Mouse (Mus musculus): Measurements from ENCODE around the gene Upf2. TPM values are rescaled to one million over a fixed set of nuclear protein-coding genes. Genes with fewer than 3 reads are reported as not detected.
"Not testable (repeated sequence)": the region's sequence is repeated elsewhere in the genome, so short reads cannot be mapped to it uniquely, and the experiment has no call there.

The Upf2 gene
- polyA plus RNA-seq, 1 experiment from 2014 or later = 9.1 TPM

DNA sequence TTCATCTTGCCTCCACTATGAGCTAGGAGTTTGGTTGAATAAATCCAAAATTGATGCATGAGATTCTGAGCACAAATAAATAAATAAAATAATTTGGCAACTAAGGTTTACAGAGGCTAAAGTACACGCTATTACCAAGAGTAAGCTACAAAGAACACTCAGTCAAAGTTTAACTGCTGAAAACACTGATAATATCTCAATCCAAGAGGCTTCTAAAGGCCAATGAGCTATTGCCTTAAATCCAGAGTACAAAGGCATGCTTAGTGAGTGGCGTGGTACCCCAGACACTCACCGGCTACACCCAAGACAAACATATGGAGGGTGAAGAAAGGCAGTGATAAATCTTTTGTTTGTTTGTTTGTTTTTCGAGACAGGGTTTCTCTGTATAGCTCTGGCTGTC, 14.7 kb upstream of the Upf2 start:
- H3K9ac ChIP-seq = no peak overlapping the region
- WGBS = 66% methylated on average over 4 of the region's 4 CpGs
- H3K27me3 ChIP-seq (replicated peaks) = no peaks in the 10 kb centered on the region
- H3K9me3 ChIP-seq = no peaks in the 10 kb centered on the region
- no peaks in the 10 kb centered on the region for H3K4me1 ChIP-seq (replicated peaks)
- H3K36me3 ChIP-seq = no peaks in the 10 kb centered on the region
- H3K4me2 ChIP-seq (replicated peaks) = no peak overlapping the region
- ATAC-seq = peak; percentile 20; the same call in 1 of the 2 replicates
- H3K4me3 ChIP-seq (replicated peaks) = no peak overlapping the region
- H3K27ac ChIP-seq = no peak overlapping the region

DNA sequence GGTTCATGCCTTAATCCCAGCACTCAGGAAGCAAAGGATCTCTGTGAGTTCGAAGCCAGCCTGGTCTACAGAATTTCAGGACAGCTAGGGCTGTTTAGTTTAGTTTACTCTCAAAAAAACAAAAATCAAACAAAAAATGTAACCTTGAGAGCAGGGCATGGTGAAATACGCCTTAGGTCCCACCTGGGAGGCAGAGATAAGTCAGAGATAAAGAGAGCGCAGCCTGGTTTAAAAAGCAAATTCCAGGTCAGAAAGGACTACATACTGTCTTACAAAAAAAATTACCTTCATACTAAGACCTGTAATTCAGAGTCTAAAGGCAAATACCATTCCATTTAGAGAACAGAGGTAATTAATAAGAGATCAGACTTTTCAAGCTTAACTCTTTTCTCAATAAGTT, 11.9 kb upstream of the Upf2 start:
- Histone ChIP-seq H3K36me3 (no peaks in the 10 kb centered on the region), H3K4me3 (replicated peaks) (no peak overlapping the region), H3K9me3 (no peaks in the 10 kb centered on the region), H3K4me2 (replicated peaks) (no peak overlapping the region), H3K27ac (no peak overlapping the region), H3K27me3 (replicated peaks) (no peaks in the 10 kb centered on the region), H3K9ac (no peak overlapping the region), H3K4me1 (replicated peaks) (no peaks in the 10 kb centered on the region)
- ATAC-seq = no peak
- 83% methylated on average over 3 of the region's 3 CpGs for WGBS

DNA sequence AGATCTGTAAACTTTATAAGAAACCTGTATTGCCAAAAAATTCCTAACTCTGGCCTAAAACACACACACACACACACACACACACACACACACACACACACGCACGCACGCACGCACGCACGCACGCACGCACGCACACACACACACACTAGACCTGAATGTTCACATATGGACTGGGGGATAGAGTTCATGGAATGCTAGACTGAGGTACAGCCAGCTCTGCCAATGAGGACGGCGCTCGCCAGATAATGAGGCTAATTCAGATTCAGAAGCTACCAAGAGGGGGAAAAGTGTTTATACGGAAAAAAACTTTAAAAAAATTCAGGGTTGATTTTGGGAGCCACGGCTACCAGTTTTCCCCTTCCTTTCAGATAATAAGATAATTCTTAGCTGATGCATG, 11.4 kb upstream of the Upf2 start:
- Histone ChIP-seq H3K9me3 (no peaks in the 10 kb centered on the region), H3K36me3 (no peaks in the 10 kb centered on the region), H3K4me2 (replicated peaks) (no peak overlapping the region), H3K9ac (no peak overlapping the region), H3K27me3 (replicated peaks) (no peaks in the 10 kb centered on the region), H3K27ac (no peak overlapping the region), H3K4me3 (replicated peaks) (no peak overlapping the region), H3K4me1 (replicated peaks) (no peaks in the 10 kb centered on the region)
- ATAC-seq = no peak
- WGBS = 86% methylated on average over 14 of the region's 14 CpGs

DNA sequence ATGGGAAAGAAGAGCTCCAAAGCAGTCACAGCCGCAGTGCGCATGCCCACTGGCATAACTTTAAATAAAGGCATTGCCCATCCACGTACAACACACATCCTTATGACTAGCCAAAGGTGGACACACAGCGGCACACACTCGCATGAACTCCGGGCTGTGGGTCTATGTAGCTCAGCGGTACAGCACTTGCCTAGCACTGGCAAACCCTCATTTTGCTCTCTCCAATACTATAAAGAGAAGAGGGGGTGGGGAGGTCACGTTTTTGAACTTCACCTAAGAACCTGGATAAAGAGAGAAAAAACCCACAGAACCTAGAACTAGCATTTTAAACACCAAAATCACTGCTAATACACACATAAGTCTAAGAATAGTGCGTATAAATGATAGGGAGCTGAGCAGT, 10.3 kb upstream of the Upf2 start:
- H3K27ac ChIP-seq = no peak overlapping the region
- no peaks in the 10 kb centered on the region for H3K27me3 ChIP-seq (replicated peaks)
- no peak overlapping the region for H3K4me2 ChIP-seq (replicated peaks)
- H3K4me1 ChIP-seq (replicated peaks) = no peaks in the 10 kb centered on the region
- no peak overlapping the region for H3K9ac ChIP-seq
- no peak for ATAC-seq
- WGBS = 91% methylated on average over 9 of the region's 9 CpGs
- no peaks in the 10 kb centered on the region for H3K9me3 ChIP-seq
- no peak overlapping the region for H3K4me3 ChIP-seq (replicated peaks)
- no peaks in the 10 kb centered on the region for H3K36me3 ChIP-seq

DNA sequence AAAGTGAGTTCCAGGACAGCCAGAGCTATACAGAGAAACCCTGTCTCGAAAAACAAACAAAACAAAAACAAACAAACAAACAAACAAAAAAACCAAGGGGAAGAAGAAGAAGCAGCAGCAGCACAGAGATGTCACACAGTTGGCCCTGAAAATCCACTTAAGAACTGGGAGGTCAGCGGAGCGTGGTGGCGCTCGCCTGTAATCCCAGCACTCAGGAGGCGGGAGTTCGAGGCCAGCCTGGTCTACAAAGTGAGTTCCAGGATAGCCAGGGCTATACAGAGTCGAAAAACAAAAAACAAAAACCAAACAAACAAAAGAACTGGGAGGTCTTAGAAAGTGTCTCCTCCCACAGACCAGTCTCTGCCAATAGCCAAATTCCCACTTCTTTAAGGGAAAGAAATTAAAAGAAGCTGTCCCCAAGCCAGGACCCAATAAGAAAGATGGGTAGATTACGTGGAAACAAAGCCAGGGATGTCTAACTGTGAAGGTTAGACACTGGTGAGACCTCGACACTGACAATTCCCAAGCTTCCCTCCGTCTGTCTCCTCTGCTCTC, 9.3 kb upstream of the Upf2 start:
- no peak; the same call in 1 of the 2 replicates for ATAC-seq
- 62% methylated on average over 11 of the region's 11 CpGs for WGBS
- peak overlapping the region; percentile 70 for H3K9ac ChIP-seq
- no peaks in the 10 kb centered on the region for H3K27me3 ChIP-seq (replicated peaks)
- H3K4me3 ChIP-seq (replicated peaks) = peak overlapping the region; percentile 59
- H3K27ac ChIP-seq = no peak overlapping the region
- no peaks in the 10 kb centered on the region for H3K4me1 ChIP-seq (replicated peaks)
- H3K36me3 ChIP-seq = no peaks in the 10 kb centered on the region
- peak overlapping the region; percentile 96 for H3K4me2 ChIP-seq (replicated peaks)
- no peaks in the 10 kb centered on the region for H3K9me3 ChIP-seq

DNA sequence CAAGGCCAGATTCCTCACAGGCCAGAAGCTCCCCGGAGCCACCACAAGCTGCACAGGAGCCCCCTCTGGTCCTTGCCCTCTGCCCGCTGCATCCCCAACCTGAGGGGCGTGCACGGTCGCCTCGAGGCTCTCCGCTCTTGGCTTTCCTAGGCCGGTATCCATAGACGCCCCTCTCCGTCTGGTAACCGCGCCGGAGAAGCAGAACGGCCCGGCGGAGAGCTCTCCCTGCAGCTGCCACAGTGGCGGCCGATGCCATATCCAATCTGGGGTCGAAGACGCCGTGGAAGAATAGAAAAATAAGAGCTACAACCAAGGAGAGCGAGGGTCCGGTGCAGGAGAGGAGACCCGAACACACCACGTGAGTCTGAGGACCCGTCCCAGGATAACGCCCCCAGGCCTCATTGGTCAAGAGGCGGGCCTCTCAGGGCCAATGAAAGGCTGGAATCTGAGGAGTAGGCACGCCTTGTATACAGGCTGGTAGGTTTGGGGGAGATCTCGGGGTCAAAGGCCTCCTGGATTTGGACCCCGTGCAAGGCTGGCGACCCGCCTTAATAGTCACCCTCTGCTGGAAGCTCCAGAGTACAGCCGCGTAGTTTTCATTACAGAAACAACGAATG, 8.7 kb upstream of the Upf2 start, which contains the start of gene Dhtkd1:
Dhtkd1 (minus strand) TSS at position 377 of the 617 bp plus-strand sequence.
- H3K4me1 ChIP-seq (replicated peaks) = no peaks in the 10 kb centered on the region
- no peaks in the 10 kb centered on the region for H3K9me3 ChIP-seq
- no peaks in the 10 kb centered on the region for H3K27me3 ChIP-seq (replicated peaks)
- H3K4me3 ChIP-seq (replicated peaks) = peak within 1 kb of the TSS; percentile 59
- no peaks in the 10 kb centered on the region for H3K36me3 ChIP-seq
- peak within 1 kb of the TSS; percentile 70 for H3K9ac ChIP-seq
- WGBS = under 1% methylated on average over 36 of the region's 36 CpGs
- no peak within 1 kb of the TSS for H3K27ac ChIP-seq
- ATAC-seq = peak; percentile 95
- H3K4me2 ChIP-seq (replicated peaks) = peak within 1 kb of the TSS; percentile 96

DNA sequence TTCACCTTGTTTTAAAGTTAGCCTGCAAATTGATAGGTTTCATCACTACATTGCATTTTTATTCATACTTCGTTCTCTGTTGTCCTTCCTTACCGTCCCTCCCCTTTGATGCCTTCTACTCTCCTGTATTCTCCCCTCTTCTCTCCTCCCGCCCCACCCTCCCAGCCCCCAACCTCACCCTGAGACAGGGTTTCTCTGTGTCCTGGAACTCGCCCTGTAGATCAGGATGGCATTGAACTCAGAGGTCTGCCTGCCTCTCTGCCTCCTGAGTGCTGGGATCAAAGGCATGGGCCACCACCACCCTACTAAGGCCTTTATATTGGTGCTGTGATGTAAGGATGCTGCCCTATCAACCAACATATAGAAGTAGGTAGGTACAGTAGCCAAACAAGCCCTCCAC, 8.2 kb upstream of the Upf2 start:
- Histone ChIP-seq H3K27ac (no peak overlapping the region), H3K9ac (0 out of 2 replicates have a peak overlapping the region, but pooled peaks have one; percentile 70)

DNA sequence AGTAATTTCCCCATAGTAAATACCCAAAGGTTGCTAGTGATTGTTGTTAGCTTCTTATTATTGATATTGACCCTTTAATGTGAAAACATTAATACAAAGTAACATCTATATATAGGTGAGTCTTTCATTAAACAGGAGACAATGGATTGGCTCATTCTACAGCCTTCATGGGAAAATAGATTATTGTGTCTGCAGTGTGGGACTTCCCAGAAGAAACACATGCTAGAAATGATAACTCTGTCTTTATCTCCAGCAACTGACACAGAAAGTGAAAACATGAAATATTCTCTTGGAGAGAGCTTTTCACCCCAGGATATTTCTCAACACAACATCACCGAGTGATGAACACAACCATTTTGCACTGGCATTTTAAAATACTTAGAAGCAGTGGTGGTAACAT, 5.6 kb upstream of the Upf2 start:
- Histone ChIP-seq H3K9me3 (no peaks in the 10 kb centered on the region), H3K9ac (no peak overlapping the region), H3K4me2 (replicated peaks) (no peak overlapping the region), H3K36me3 (no peaks in the 10 kb centered on the region), H3K27me3 (replicated peaks) (no peaks in the 10 kb centered on the region), H3K27ac (no peak overlapping the region), H3K4me1 (replicated peaks) (no peaks in the 10 kb centered on the region), H3K4me3 (replicated peaks) (no peak overlapping the region)
- no peak for ATAC-seq
- 85% methylated on average over 1 of the region's 1 CpGs for WGBS

More for the DNA sequence above, 8.2 kb upstream of the Upf2 start:
- H3K4me1 ChIP-seq (replicated peaks) = no peaks in the 10 kb centered on the region
- H3K4me3 ChIP-seq (replicated peaks) = peak overlapping the region; percentile 59
- H3K9me3 ChIP-seq = no peaks in the 10 kb centered on the region
- H3K27me3 ChIP-seq (replicated peaks) = no peaks in the 10 kb centered on the region
- WGBS = 28% methylated on average over 4 of the region's 4 CpGs
- no peak for ATAC-seq
- H3K36me3 ChIP-seq = no peaks in the 10 kb centered on the region
- H3K4me2 ChIP-seq (replicated peaks) = peak overlapping the region; percentile 96

DNA sequence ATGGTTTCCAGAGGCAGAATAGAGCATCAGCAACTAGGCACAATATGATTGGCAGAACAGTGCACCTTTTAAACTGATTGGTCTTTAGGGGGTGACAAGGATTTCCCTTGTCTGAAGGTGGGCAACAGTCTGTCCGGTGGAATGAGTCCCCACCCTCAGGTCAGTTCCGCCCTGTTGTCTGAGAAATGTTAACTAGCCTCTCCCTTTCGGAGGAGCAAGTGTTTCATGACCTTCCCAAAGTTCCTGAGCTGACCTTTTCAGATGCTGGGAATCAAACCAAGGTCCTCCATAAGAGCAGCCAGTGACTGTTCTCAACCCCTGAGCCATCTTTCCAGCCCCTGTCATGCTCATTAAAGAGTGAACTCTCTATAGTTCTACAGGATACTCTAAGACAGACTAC, 4.4 kb upstream of the Upf2 start:
- no peak overlapping the region for H3K4me2 ChIP-seq (replicated peaks)
- no peak for ATAC-seq
- 84% methylated on average over 3 of the region's 3 CpGs for WGBS
- no peak overlapping the region for H3K27ac ChIP-seq
- no peaks in the 10 kb centered on the region for H3K4me1 ChIP-seq (replicated peaks)
- no peak overlapping the region for H3K9ac ChIP-seq
- H3K4me3 ChIP-seq (replicated peaks) = no peak overlapping the region
- H3K9me3 ChIP-seq = no peaks in the 10 kb centered on the region
- no peaks in the 10 kb centered on the region for H3K36me3 ChIP-seq
- H3K27me3 ChIP-seq (replicated peaks) = no peaks in the 10 kb centered on the region

DNA sequence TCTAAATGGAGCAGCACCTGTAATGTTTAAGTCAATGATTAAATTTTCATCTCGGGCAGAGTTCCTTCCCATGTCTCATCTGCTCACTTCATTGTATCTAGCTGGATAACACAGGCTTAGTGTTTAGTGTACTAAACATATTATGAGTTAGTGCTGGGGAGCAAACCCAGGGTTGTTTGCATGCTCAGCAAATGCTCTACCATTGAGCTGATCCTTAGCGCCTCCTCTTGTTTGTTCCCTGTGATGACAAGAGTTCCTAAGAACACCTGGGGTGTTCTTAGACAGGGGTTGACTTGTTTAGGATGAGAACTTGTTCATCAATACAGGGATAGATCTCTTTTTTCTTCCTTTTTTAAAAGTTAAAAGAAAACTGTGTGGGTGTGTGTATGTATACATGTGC, 2.3 kb upstream of the Upf2 start:
- H3K4me2 ChIP-seq (replicated peaks) = no peak overlapping the region
- H3K27ac ChIP-seq = no peak overlapping the region
- H3K4me3 ChIP-seq (replicated peaks) = no peak overlapping the region
- no peak for ATAC-seq
- no peaks in the 10 kb centered on the region for H3K4me1 ChIP-seq (replicated peaks)
- no peaks in the 10 kb centered on the region for H3K27me3 ChIP-seq (replicated peaks)
- no peak overlapping the region for H3K9ac ChIP-seq
- no peaks in the 10 kb centered on the region for H3K9me3 ChIP-seq
- WGBS = 86% methylated on average over 2 of the region's 2 CpGs
- H3K36me3 ChIP-seq = no peaks in the 10 kb centered on the region

DNA sequence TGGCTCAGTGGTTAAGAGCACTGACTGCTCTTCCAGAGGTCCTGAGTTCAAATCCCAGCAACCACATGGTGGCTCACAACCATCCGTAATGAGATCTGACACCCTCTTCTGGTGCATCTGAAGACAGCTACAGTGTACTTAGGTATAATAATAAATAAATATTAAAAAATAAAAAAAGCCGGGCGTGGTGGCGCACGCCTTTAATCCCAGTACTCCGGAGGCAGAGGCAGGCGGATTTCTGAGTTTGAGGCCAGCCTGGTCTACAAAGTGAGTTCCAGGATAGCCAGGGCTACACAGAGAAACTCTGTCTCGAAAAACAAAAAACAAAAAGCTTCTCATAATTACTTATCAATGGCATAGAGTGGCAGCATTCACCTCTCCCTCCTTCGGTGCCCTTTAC, 1.4 kb upstream of the Upf2 start:
- H3K9ac ChIP-seq; H3K36me3 ChIP-seq; H3K9me3 ChIP-seq; ATAC-seq; H3K27me3 ChIP-seq (replicated peaks); H3K4me1 ChIP-seq (replicated peaks): not testable (repeated sequence)
- 95% methylated on average over 9 of the region's 9 CpGs for WGBS
- 0 out of 2 replicates have a peak overlapping the region, but pooled peaks have one; percentile 24 for H3K27ac ChIP-seq
- H3K4me2 ChIP-seq (replicated peaks) = peak overlapping the region; percentile 60
- peak overlapping the region; percentile 94; the same call in 1 of the 2 replicates for H3K4me3 ChIP-seq (replicated peaks)

DNA sequence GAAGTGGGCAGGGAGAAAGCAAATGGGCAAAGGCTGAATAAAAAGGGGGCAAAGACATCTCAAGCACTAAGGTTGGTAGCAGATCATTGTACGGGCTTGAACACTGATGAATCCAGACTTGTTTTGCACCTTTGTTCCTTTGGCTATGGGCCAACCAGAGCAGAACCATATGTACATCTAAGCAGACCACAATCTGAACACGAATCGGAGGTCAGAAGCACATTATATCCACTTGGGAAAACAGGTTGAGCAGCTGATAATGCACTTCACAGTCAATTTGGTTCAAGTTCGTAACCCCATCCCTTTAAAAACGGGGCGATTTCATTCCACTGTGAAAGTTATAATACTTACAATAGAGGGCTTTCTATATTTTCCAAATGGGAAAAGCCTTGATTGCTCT, 964 bp upstream of the Upf2 start:
- Histone ChIP-seq H3K9me3 (no peaks in the 10 kb centered on the region), H3K27me3 (replicated peaks) (no peaks in the 10 kb centered on the region), H3K27ac (peak overlapping the region; percentile 24), H3K9ac (peak overlapping the region; percentile 36), H3K4me3 (replicated peaks) (peak overlapping the region; percentile 94), H3K36me3 (no peaks in the 10 kb centered on the region), H3K4me2 (replicated peaks) (peak overlapping the region; percentile 60), H3K4me1 (replicated peaks) (no peaks in the 10 kb centered on the region)
- ATAC-seq = 0 out of 2 replicates have a peak, but pooled peaks have one; percentile 24
- 3% methylated on average over 6 of the region's 6 CpGs for WGBS

DNA sequence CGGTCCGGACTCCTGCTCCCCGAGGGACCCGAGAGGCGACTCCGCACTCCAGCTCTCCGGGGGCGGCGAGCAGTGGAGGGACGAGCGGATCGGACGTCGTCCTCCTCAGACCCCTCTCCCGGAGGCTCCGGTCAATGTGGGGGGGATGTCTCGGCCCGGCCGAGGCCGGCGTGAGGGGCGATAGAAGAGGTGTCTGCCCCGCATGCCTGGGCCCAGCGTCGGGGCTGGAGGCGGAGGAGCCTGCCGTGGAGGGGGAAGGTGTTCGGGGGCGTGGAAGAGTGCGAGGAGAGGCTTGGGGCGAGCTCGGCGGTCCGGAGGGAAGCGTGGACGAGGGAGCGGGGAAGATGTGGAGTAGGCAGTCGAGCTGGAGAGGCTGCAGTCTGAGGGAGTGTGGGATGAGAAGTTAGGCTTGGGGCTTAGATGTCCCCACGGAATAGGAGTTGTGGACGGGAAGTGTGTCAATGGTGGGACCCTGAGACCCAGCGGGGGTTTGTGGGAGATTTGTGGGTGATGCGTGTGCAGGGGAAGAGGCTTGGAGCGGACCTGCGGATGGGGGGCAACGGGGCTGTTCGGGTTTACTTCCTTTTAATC, 447 bp downstream of the Upf2 start:
- H3K9me3 ChIP-seq = no peaks in the 10 kb centered on the region
- H3K27ac ChIP-seq = peak overlapping the region; percentile 89
- H3K27me3 ChIP-seq (replicated peaks) = no peaks in the 10 kb centered on the region
- WGBS = under 1% methylated on average over 46 of the region's 46 CpGs
- no peaks in the 10 kb centered on the region for H3K36me3 ChIP-seq
- peak overlapping the region; percentile 67 for H3K4me2 ChIP-seq (replicated peaks)
- H3K4me1 ChIP-seq (replicated peaks) = no peaks in the 10 kb centered on the region
- ATAC-seq = peak; percentile 62
- H3K4me3 ChIP-seq (replicated peaks) = peak overlapping the region; percentile 94
- H3K9ac ChIP-seq = peak overlapping the region; percentile 93

All from intestine, embryonic 15.5 days (tissue).